Mouse (Mus musculus): ENCODE data around the gene Ctnna2.

The Ctnna2 gene

DNA sequence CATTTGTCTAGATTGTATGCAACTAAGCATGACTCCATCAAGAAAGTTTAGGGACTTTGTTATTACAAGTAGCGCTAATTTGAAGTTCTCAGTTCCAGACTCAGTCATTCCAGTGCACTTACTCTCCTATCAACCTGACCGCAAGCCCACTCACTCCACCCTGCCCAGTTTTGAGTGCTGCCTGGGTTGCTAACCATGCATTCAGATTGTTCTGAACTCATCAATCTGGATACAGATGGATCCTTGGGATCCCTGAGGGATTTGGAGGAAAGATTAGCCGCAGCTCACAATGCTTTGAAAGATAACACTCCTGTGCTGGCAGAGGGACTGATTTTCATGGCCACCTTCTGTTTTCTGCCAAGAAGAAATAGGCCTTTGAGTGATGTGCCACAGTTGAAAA, 168.5 kb downstream of the Ctnna2 start:
- DNase-seq, result no peak

DNA sequence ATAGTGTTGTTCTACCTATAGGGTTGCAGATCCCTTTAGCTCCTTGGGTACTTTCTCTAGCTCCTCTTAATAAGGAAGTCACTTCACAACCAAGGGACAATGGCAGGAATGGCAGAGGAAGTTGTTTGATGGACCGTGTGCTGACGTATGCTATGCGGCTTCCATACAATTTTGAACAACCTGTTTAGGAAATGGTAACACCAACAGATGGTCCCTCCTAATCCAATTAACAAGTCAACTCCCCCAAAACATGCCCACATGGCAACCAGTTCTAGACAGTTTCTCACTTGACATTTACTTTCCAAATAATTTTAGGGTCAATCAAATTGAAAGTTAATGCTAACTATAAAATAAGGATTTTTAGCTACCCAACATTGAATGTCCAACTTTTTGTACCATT, 176.9 kb downstream of the Ctnna2 start:
- no peak for DNase-seq

DNA sequence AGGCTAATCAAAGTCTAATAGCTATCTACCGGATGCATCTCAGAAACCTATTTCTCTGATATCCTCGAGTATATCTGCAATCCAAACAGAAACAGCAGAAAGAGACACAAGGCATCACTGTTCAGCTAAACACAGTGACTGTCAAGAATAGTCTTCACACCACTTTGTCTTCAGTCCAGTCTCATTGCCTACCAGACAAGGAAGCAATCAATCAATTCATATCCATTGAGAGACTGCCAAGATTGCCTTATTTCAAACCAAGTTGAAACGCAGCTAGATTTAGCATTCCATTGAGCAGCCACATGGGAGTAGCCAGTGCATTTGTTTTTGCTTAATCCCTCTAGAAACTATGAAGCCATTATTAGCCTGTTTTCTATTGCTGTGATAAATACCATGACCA, 196.2 kb downstream of the Ctnna2 start:
- DNase-seq, result no peak

DNA sequence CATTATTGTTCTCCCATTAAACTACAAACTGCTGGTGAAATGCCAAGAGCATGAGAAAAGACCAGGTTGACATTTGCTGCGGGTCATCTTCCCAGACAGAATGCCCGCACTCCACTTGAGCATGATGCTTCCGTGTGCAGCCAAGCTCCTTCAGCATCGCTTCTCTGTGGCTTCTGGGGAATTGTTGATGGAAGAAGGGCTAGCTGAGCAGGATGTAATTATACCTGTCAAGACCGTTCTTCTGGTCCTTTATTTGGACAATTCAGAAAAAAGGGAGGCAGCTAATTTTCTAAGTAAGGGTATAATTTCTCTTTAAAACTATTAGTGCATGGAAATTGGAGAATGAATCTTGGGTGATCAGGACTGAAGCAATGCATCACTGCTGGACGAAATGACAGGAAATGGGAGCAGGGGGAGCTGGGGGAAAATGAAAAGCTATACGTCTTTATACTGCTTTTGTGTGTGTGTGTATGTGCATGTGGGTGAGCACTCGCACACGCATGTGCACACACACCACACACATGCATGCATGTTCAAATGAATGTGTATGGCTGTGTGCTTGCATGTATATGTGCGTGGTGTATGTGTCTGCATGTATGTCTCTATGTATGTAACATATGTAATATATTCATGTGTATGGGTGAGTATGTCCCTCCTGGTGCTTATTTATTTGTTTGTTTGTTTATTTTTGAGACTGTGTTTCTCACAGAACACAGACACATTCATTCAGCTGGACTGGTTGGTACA, 211.0 kb downstream of the Ctnna2 start:
- DNase-seq, result no peak

DNA sequence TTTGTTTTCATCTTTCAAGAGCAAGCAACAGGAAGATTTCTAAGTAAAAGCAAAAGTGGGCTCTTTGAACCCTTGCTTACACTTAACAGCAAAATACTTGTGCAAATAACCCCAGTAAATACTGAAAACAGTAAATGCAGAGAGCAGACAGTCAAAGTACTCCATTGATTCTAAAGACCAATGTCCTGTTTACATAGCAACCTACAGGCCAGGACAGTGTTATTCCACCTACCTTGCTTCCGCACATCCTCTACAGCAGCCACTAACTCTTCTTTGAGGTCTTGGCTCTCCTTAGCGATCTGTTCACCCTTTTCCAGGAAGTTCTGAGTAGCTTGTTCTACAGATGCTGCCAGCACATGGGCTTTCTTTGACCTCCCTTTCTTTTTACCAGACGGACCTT, 221.3 kb downstream of the Ctnna2 start:
- no peak for DNase-seq

DNA sequence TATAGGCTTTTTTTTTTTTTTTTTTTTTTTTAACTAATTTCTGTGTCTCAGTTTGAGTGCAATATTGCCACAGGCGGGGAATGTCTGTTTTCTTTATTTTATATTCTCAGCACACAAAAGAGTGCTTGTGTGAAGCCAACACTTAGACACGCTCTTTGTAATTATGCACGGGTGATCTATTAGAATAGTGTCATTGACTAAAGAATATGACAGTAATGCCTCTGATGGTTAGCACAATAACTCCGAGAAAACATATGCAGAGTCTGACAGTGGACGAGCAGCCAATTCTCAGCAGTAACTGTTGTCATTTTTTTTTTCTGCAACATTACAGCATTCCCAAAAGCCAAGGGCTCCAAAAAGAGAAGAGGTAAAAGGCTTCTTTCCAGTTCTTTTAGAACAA, 234.1 kb downstream of the Ctnna2 start:
- DNase-seq, result no peak

DNA sequence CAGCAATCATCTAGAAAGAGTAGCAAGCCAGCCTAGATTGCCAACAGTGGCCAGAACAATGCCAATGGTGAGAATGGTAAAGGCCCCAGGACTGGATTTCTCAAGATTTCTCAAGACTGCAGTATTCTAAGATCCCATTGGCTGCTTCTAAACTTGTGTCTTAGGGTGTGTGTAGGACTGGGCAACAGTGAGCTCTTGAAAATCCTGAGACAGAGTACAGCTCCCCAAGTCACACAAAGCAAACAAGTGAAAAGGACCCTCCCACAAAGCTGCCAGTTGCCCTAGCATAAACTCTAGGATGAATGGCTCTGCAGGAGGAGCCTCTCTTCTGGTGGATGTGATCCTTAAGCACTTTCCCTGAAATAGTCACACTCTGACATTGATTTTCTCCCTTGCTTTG, 235.8 kb downstream of the Ctnna2 start:
- no peak for DNase-seq

DNA sequence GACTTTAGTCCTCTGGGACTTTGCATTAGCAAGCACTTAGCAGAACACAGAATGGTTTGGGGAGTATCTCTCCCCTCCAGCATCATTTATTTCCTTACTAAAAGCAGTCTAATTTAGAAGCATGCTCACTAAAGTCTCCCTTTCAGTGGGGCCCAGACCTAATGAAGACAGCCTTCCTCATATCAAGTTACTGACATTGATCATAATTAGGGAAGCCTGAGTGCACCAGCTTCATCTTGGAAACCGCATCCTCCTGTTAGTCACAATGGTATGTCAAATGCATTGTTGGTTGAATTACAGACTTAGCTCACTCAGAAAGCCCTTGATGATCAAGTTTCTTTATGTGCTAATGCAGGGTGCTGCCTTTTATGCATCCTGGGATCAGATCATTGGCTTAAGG, 236.5 kb downstream of the Ctnna2 start:
- no peak for DNase-seq

DNA sequence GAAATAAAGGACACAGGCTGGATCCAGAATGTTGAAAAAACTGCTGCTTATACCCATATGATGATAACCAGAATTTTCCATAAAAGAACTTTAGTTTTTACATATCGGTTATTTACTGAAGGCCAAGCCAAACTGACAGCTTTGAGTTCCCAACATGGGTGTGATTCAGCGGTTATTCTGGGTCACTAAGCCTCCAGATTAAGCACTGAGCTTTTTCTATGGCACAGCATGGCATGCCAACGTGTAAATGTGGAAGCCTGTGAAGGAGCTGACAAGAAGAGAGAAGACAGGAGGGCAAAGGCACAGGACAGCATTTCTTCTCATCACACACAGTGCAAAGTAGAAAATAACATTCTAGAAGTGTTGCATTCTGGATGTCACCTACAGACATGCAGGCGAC, 240.9 kb downstream of the Ctnna2 start:
- no peak for DNase-seq

DNA sequence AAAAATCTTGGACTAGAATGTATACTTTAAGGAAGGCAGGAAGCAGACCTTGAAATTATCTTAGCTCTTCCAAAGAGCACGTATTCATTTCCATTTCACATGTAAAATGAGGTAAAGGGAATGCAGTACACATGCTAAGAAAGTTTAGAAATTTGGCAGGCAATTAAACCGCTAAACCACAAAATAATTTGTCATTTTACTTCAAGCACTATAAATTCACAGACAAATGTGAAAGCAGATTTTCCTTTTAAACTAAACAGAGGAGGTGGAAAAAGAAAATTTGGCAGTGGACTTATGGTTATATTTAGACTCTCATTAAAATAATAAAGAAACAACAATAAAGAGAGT, 254.6 kb downstream of the Ctnna2 start:
- no peak for DNase-seq

DNA sequence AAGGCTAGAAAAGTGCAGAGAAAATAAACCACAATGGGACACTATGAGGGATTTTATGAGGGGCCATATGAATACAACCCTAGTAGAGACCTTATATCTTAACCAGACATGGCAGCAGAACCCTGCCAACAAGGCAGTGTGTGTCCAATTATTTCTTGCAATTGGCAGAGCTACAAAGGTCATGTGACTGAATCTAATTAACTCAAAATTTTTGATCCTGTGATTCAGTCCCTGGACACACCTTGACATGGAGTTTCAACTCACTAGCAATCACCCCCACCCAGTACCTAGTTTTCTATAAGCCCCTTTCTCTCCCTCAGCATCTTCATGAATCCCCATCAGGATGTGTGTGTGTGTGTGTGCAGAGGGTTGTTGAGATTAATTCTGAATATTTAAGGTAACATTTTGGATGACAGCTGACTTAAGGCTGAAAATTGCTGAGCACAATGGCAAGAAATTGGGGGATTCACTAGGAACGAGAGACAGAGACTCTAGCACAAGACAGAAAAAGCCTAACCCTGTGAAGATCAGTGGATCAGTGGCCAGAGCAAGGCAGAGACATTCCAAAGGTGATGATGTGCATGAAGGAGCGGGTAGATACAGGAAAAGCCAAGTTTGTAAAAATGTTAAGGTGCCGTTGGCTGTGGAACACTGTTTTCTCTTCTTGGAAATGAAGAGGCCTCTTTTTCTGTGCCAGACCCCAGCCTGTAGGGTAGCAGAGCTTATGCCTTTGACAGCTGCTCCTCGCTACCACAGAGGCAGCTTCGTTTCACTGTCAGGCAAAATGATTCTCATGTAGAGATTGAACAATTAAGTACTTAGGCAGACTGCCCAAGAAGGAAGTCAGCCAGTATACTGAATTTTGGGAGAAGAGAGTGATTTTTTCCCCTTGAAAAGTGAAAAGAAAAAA, 255.2 kb downstream of the Ctnna2 start:
- no peak for DNase-seq

DNA sequence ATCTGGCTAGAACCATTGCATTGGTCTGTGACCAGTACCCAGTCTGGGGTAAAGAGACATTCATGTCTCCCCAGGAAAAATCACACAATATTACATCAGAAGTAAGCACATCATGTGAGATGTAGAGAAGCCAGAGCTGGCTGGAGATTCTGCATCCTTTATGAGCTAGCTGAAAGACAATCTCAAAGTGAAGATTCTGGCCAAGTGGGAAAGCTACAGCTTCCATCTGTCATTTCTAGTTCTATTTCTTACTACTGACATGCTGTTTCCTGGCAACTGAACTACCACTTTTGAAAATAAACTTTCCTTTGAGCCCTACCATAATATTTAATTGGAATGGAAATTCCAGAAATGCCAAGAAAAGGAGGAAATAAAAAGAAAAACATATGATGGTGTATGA, 285.4 kb downstream of the Ctnna2 start:
- DNase-seq, result no peak

DNA sequence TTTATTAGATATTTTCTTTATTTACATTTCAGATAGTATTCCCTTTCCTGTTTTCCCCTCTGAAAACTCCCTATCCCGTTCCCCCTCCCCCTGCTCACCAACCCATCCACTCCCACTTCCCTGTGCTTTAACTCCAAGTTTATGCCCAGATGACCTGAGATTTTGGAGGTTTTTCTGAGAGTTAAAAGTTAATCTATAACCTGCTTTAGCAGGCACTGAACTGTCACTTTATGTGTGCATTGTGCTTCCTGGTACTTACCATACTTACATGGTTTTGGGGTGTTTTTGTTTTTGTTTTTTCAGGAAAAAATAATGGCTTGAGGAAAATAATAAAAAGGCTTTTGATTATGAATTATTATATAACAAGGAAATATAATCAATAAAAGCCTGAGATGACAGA, 292.3 kb downstream of the Ctnna2 start:
- no peak for DNase-seq

DNA sequence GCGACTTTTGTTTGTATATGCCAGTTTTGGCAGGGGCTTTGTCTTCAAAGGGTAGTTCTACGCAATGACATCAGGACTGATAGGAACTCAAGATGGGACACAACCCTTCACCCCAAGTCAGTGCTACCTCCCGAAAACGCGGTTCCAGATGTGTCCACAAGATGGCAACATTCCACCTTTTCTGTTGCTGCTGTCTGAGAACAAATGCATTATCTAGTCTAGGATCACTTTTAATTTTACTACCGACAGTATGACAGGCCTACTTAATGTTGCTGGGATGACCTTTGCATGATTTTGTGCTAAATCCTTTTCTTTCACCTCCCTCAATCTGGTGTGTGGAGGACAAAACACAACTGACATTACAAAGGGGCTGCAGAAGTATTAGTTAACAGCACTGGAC, 329.4 kb downstream of the Ctnna2 start:
- DNase-seq, result no peak

DNA sequence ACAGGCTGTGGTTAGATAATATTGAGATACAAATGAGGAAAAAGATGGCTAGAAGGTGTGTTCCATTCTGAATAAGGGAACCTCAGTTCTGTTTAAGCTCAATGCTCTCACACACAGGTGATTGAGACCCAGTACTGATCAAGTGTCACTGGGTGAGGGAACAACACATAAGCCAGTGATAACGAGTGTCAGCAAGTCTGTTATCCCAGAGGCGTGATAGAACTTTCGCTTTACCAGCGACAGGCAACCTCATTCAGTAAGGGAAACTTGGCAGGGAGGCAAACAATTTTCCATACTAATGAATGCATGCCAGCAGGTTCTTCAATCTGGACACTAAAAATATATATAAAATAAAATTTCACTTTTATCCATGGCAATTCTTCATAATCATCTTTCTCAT, 334.9 kb downstream of the Ctnna2 start:
- DNase-seq, result no peak

DNA sequence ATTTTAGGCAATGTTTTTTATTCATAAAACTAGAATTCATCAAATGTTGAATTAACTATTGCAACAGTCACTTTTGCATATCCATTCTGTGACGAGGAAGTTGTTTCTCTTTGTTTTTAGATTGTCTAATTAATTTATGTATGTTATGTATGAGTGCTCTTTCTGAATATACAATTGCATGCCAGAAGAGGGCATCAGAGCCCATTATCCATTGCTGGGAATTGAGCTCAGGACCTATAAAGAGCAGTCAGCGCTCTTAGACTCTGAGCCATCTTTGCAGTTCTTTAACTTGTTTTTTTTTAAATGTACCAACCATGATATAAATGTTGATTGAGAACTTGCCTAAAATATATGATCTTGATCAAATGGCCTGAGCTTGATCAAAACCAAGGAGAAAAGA, 340.7 kb downstream of the Ctnna2 start:
- DNase-seq, result no peak

DNA sequence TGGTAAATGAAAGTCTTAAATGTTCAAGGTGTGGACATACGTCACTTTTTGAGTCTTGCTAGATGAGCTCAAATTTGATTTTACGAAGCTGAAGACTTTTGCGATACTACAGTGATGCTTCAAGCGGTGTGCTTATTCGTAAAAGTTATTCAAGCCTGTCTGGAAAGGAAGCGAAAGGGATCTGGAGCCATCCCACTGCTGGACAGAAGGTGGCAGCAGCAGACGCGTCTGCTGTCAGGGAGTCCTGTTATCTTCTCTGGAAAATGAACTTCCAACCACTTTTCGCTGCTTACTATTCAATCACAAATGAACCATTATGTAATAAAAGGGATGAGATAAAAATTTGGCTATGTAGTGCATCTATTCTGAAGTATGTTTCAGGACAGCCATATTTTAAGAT, 345.5 kb downstream of the Ctnna2 start:
- no peak for DNase-seq

DNA sequence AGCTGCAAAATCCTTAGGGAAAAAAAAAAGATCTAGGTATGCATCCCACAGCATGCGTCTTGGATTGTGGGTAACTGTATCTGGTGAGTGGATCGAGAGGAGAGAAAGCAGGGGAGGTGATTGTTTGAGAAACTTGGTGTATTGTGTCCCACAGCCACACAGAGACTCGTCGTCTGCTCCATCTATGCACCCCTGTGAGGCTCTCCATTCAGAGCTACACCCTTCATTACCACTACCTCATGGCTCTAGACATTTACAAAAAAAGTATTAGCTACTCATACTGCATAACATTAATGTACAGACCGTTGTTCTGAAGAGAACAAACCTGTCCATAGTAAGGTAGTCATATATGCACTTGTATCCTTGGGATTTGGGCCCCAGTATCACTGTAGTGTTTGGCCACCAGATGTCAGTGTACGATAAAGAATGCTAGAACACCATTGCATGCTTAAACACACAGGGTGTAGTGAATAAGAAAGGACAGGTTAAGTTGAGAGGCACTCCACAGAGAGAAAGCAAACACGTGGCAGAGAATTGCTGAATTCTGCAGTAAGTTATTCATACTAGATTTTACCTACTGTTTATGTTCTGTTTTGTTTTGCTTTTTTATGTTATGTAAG, 350.8 kb downstream of the Ctnna2 start:
- no peak for DNase-seq

DNA sequence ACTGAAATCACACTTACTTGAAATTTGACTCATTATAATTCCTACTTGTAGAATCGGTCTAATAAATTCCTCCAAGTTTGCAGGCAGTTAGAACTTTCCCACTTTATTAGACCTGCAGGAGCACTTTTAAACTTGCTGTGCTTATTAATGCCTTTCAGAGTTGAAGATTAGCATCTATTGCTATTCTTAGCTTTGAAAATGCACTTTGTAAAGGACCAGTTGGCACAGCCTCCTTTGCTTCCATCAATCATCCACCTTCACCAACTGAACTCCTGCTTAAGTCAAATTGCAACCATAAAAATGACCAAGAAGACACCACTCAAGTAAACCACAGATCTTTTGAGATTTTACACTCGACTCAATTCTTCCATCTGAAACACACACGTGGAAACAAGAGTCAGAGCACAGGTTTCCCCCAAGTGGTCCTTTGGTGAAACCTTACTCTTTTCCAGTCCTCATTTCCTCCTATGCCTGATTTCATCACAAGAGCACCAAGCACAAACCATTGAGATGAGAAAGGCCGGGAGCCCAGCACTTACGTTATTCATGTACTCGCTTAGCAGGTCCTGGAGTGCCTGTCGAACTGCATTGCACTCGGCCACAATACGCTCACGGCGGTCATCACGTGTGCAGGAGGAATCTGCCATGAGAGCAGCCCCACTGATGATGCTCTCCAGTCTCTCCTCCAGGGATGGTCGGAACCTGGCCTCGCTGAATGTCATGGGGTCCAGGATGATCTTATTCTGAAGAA, 374.7 kb downstream of the Ctnna2 start:
- DNase-seq, result no peak

DNA sequence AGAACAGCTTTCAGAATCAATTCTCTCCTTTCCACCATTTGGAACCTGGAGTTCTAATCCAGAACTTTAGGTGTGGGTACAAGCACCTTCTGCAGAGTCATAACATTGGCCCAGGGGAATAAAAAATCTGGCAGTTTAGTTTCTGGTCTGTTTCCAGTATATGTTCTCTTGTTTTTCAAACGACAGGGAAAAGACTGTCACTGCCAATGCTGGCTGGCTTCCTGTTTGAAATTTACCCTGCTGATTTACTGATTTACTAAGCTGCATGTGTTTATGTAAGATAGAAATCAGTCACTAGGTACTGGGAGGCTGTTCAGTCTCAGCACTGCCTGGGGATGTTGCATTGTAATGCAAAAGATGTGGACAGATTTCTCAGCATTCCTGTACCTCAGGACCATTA, 375.6 kb downstream of the Ctnna2 start:
- no peak for DNase-seq

DNA sequence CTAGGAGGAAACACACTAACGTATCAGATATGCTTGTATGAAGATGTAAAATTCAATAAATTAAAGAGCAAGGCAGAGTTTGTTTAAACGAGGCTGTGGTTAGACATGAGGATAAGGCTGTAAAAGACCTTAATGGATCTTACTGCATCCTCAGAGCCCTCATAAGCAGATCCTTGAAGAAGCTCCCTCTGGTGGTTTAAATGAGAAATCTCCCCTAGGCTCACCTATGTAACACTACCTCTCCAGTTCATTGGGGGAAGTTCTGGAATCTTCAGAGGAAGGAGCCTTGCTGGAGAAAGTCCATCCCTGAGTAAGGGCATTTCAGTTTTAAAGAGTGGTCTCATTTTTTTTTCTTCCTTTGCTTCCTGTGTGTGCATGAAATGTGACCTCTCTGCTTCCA, 380.3 kb downstream of the Ctnna2 start:
- DNase-seq, result no peak

DNA sequence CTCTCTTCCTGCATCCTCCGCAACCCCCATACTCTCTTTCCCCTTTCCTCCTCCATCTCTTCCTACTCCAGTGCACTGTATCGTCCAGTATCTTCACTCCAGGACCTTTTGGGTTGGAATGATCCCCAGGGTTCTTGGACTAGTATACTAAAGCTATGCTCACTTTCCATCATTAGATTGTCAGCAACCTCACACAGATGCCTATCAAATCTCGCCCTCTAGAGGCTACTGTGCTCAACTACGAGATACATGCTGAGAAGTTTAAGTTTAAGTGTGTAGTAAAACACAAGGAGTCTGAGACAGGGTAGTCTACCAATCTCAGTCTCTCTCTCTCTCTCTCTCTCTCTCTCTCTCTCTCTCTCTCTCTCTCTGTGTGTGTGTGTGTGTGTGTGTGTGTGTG, 396.9 kb downstream of the Ctnna2 start:
- DNase-seq, result no peak

DNA sequence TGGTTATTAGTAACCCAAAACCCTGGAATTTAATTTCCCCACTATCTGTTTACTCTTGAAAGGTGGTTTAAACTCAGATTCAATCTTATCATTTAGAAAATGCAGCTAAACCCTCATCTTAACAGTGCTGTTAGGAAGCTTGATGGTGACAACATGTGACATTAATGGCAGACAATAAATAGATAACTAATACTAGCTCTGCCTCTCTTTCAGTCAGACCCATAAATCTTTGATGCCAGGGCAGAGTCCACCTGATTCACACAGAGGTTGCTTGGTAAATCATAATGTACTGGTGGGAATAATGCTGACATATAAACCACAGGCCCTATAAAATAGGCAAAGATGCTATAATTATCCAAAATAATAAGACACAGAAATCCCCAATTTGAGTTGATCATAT, 398.6 kb downstream of the Ctnna2 start:
- no peak for DNase-seq
